Mouse (Mus musculus) hindbrain, embryonic 11.5 days (tissue): ENCODE measurements around the gene C5ar1. TPM values are rescaled to one million over a fixed set of nuclear protein-coding genes. Genes with fewer than 3 reads are reported as not detected.
"Not testable (repeated sequence)": the region's sequence is repeated elsewhere in the genome, so short reads cannot be mapped to it uniquely, and the experiment has no call there.

ENCODE experiments used
- ATAC-seq: fragments of 200-750 bp; cut with Nextera tagmentation; 2 replicates; pipeline ENCODE4 v1.8.0; 2017; ENCODE audit warnings: mild to moderate bottlenecking, moderate TSS enrichment, moderate library complexity; ENCODE audit not compliant: low FRiP score
- DNase-seq: peaks from one replicate; pipeline ENCODE4 v3.0.0-alpha.2; 2015; ENCODE audit warnings: low spot score
- H3K27ac ChIP-seq: fragments of 300-500 bp; sonication (generic); 2 replicates; pipeline ENCODE4 v1.5.1; 2014; ENCODE audit warnings: mild to moderate bottlenecking, low read depth, low read length
- H3K27me3 ChIP-seq: fragments of 300-500 bp; sonication (generic); 2 replicates; pipeline ENCODE4 v1.6.1; 2014; ENCODE audit warnings: mild to moderate bottlenecking, low read length, moderate library complexity, mixed read lengths; ENCODE audit not compliant: control insufficient read depth, insufficient read depth
- H3K36me3 ChIP-seq: fragments of 300-500 bp; sonication (generic); 2 replicates; pipeline ENCODE4 v1.6.1; 2014; ENCODE audit warnings: mild to moderate bottlenecking, low read length, moderate library complexity, mixed read lengths; ENCODE audit not compliant: control insufficient read depth, insufficient read depth
- H3K4me1 ChIP-seq: fragments of 300-500 bp; sonication (generic); replicated peaks from 2 replicates; pipeline ENCODE4 v1.6.1; 2014; ENCODE audit warnings: low read length, mixed read lengths; ENCODE audit not compliant: control insufficient read depth, insufficient read depth
- H3K4me2 ChIP-seq: fragments of 300-500 bp; sonication (generic); replicated peaks from 2 replicates; pipeline ENCODE4 v1.6.1; 2014; ENCODE audit warnings: mild to moderate bottlenecking, low read depth, low read length
- H3K4me3 ChIP-seq: fragments of 300-500 bp; sonication (generic); 2 replicates; pipeline ENCODE4 v1.5.1; 2014; ENCODE audit warnings: low read depth, low read length
- H3K9ac ChIP-seq: fragments of 300-500 bp; sonication (generic); 2 replicates; pipeline ENCODE4 v1.6.1; 2014; ENCODE audit warnings: low read depth, low read length
- H3K9me3 ChIP-seq: fragments of 300-500 bp; sonication (generic); 2 replicates; pipeline ENCODE4 v1.6.1; 2016; ENCODE audit warnings: low read length; ENCODE audit not compliant: control insufficient read depth
- WGBS: fragments of 180-500 bp; shearing (Covaris S2); extraction: QIAGEN DNeasy Blood & Tissue Kit; methylation state at CpG from one replicate; pipeline ENCODE4 v1.1.7; 2014; 5-methylcytosine and 5-hydroxymethylcytosine counted together
- polyA plus RNA-seq: library from polyadenylated mRNA; unstranded; fragments of >200 nt; fragmentation: Nextera tagmentation; extraction: Ambion mirVana; gene quantifications from 2 replicates; pipeline ENCODE4 v1.2.1, GENCODE M21; 2014

Gene C5ar1
- polyA plus RNA-seq = 0.46 and 1.3 TPM in 2 replicates

- no peak for DNase-seq
- no peaks in the 10 kb centered on the region for H3K27me3 ChIP-seq
- H3K36me3 ChIP-seq = no peaks in the 10 kb centered on the region
- H3K4me1 ChIP-seq = no peaks in the 10 kb centered on the region
- H3K27ac ChIP-seq = no peak within 1 kb of the TSS
- WGBS = 90% methylated on average over 5 of the region's 5 CpGs
- no peak within 1 kb of the TSS for H3K4me3 ChIP-seq
- ATAC-seq = no peak
- H3K9me3 ChIP-seq = no peaks in the 10 kb centered on the region
- no peak within 1 kb of the TSS for H3K4me2 ChIP-seq
- H3K9ac ChIP-seq = no peak within 1 kb of the TSS
Observed at GRCm38 (mm10) chr7:16259110-16259590, at the start of gene C5ar1. TSS of gene C5ar1 (minus strand) at chr7:16259540.

- Histone ChIP-seq H3K27me3 (no peaks in the 10 kb centered on the region), H3K9me3 (no peaks in the 10 kb centered on the region), H3K4me2 (peak overlapping the region; percentile 98), H3K4me3 (peak overlapping the region; percentile 73), H3K9ac (no peak overlapping the region; the same call in 1 of the 2 replicates), H3K27ac (0 out of 2 replicates have a peak overlapping the region, but pooled peaks have one; percentile 27), H3K4me1 (peaks cover 11% of the 10 kb centered on the region), H3K36me3 (no peaks in the 10 kb centered on the region)
- ATAC-seq (no peak), DNase-seq (peak; percentile 10)
- WGBS = 42% methylated on average over 16 of the region's 16 CpGs
Observed at GRCm38 (mm10) chr7:16308555-16309317, 49.4 kb upstream of the C5ar1 start.

GRCm38 (mm10) chr7:16308093-16308492 is 48.8 kb upstream of the C5ar1 start, which contains the start of gene Bbc3:
TSS of gene Bbc3 (plus strand) at chr7:16308393.
- H3K9me3 ChIP-seq, H3K27me3 ChIP-seq, H3K36me3 ChIP-seq, ATAC-seq, H3K4me1 ChIP-seq, DNase-seq: not testable (repeated sequence)
- Histone ChIP-seq H3K4me3 (peak within 1 kb of the TSS; percentile 73), H3K27ac (0 out of 2 replicates have a peak within 1 kb of the TSS, but pooled peaks have one; percentile 27), H3K9ac (peak within 1 kb of the TSS; percentile 61), H3K4me2 (peak within 1 kb of the TSS; percentile 98)
- 61% methylated on average over 1 of the region's 1 CpGs for WGBS

GRCm38 (mm10) chr7:16307141-16307540 is 47.8 kb upstream of the C5ar1 start:
- H3K9ac ChIP-seq, H3K4me1 ChIP-seq, H3K4me3 ChIP-seq, H3K27ac ChIP-seq, ATAC-seq, H3K36me3 ChIP-seq, H3K4me2 ChIP-seq, H3K9me3 ChIP-seq, H3K27me3 ChIP-seq, DNase-seq: not testable (repeated sequence)
- 76% methylated on average over 6 of the region's 6 CpGs for WGBS

- peak overlapping the region; percentile 36 for H3K4me3 ChIP-seq
- H3K27ac ChIP-seq = peak overlapping the region; percentile 37; the same call in 1 of the 2 replicates
- no peaks in the 10 kb centered on the region for H3K9me3 ChIP-seq
- H3K4me2 ChIP-seq = peak overlapping the region; percentile 59
- DNase-seq (peak; percentile 92), ATAC-seq (peak; percentile 86)
- H3K9ac ChIP-seq = peak overlapping the region; percentile 57; the same call in 1 of the 2 replicates
- H3K4me1 ChIP-seq = peaks cover 6% of the 10 kb centered on the region
- H3K36me3 ChIP-seq = no peaks in the 10 kb centered on the region
- WGBS = under 1% methylated on average over 51 of the region's 52 CpGs
- H3K27me3 ChIP-seq = no peaks in the 10 kb centered on the region
Observed at GRCm38 (mm10) chr7:16299419-16300035, 40.2 kb upstream of the C5ar1 start.

- H3K4me2 ChIP-seq = peak overlapping the region; percentile 59
- ATAC-seq (no peak), DNase-seq (no peak)
- H3K9me3 ChIP-seq = no peaks in the 10 kb centered on the region
- H3K4me3 ChIP-seq = peak overlapping the region; percentile 36; the same call in 1 of the 2 replicates
- H3K27me3 ChIP-seq = no peaks in the 10 kb centered on the region
- H3K9ac ChIP-seq = no peak overlapping the region; the same call in 1 of the 2 replicates
- no peaks in the 10 kb centered on the region for H3K36me3 ChIP-seq
- peaks cover 6% of the 10 kb centered on the region for H3K4me1 ChIP-seq
- peak overlapping the region; percentile 37; the same call in 1 of the 2 replicates for H3K27ac ChIP-seq
- 80% methylated on average over 5 of the region's 5 CpGs for WGBS
Observed at GRCm38 (mm10) chr7:16298927-16299326, 39.6 kb upstream of the C5ar1 start.

GRCm38 (mm10) chr7:16297616-16298015 is 38.3 kb upstream of the C5ar1 start:
- no peak overlapping the region; the same call in 1 of the 2 replicates for H3K4me2 ChIP-seq
- no peak overlapping the region for H3K4me3 ChIP-seq
- 72% methylated on average over 2 of the region's 2 CpGs for WGBS
- no peak overlapping the region for H3K27ac ChIP-seq
- H3K36me3 ChIP-seq = no peaks in the 10 kb centered on the region
- no peaks in the 10 kb centered on the region for H3K27me3 ChIP-seq
- no peak for DNase-seq
- no peaks in the 10 kb centered on the region for H3K9me3 ChIP-seq
- ATAC-seq = no peak
- peaks cover 6% of the 10 kb centered on the region for H3K4me1 ChIP-seq
- H3K9ac ChIP-seq = no peak overlapping the region

- H3K36me3 ChIP-seq = no peaks in the 10 kb centered on the region
- DNase-seq (peak; percentile 88), ATAC-seq (no peak)
- 0 out of 2 replicates have a peak overlapping the region, but pooled peaks have one; percentile 23 for H3K9ac ChIP-seq
- WGBS = 2% methylated on average over 22 of the region's 22 CpGs
- H3K27me3 ChIP-seq = no peaks in the 10 kb centered on the region
- no peaks in the 10 kb centered on the region for H3K9me3 ChIP-seq
- peaks cover 6% of the 10 kb centered on the region for H3K4me1 ChIP-seq
- H3K4me3 ChIP-seq = peak overlapping the region; percentile 27; the same call in 1 of the 2 replicates
- no peak overlapping the region for H3K27ac ChIP-seq
- H3K4me2 ChIP-seq = peak overlapping the region; percentile 54
Observed at GRCm38 (mm10) chr7:16296766-16297390, 37.5 kb upstream of the C5ar1 start.
